Mouse (Mus musculus): ENCODE data around the gene Grm5. TPM values are rescaled to one million over a fixed set of nuclear protein-coding genes. Genes with fewer than 3 reads are reported as not detected.

Grm5 gene
- polyA plus RNA-seq, 1 experiment from 2014 or later: 31.1 TPM

GRCm38 (mm10) chr7:87937415-87937814 lies 353.4 kb downstream of the Grm5 start:
- Histone ChIP-seq H3K27ac (replicated peaks) (no peak overlapping the region), H3K36me3 (no peaks in the 10 kb centered on the region), H3K4me1 (no peaks in the 10 kb centered on the region), H3K4me2 (replicated peaks) (no peak overlapping the region), H3K9me3 (no peaks in the 10 kb centered on the region), H3K27me3 (no peaks in the 10 kb centered on the region), H3K9ac (replicated peaks) (no peak overlapping the region), H3K4me3 (no peak overlapping the region)
- no peak for ATAC-seq (replicated peaks)
- 54% methylated on average over 1 of the region's 1 CpGs for WGBS

- ATAC-seq (replicated peaks): peak; percentile 78
- H3K27me3 ChIP-seq: no peaks in the 10 kb centered on the region
- no peaks in the 10 kb centered on the region for H3K36me3 ChIP-seq
- H3K9ac ChIP-seq (replicated peaks): no peak overlapping the region
- H3K4me3 ChIP-seq: no peak overlapping the region
- no peaks in the 10 kb centered on the region for H3K9me3 ChIP-seq
- H3K4me2 ChIP-seq (replicated peaks): no peak overlapping the region
- H3K4me1 ChIP-seq: no peaks in the 10 kb centered on the region
- 41% methylated on average over 5 of the region's 5 CpGs for WGBS
- H3K27ac ChIP-seq (replicated peaks): 0 out of 2 replicates have a peak overlapping the region, but pooled peaks have one; percentile 7
Observed at GRCm38 (mm10) chr7:87938265-87938664, 354.3 kb downstream of the Grm5 start.

DNA sequence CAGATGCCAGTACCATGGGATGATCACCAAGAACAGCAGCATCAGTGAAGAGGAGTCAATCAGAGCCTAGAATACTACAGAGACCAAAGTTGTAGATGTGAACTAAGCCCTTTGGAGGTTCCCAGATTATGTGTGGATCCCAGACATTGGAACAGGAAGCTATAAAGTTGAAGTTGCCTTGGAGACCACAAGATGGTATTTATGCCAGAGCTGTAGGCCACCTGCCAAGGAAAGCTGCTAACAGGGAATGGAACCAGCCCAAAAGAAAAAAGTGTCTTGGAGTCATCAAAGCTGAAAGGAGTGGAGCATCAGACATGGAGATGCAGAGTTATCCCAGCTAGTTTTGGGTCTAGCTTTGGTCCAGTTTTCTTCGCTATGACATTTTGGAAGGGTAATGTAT lies 366.2 kb downstream of the Grm5 start:
- Histone ChIP-seq H3K9ac (replicated peaks) (no peak overlapping the region), H3K9me3 (no peaks in the 10 kb centered on the region), H3K4me3 (no peak overlapping the region), H3K4me2 (replicated peaks) (no peak overlapping the region), H3K36me3 (no peaks in the 10 kb centered on the region), H3K4me1 (no peaks in the 10 kb centered on the region), H3K27ac (replicated peaks) (no peak overlapping the region), H3K27me3 (no peaks in the 10 kb centered on the region)
- WGBS: 93% methylated on average over 1 of the region's 1 CpGs
- no peak; the same call in 1 of the 2 replicates for ATAC-seq (replicated peaks)

GRCm38 (mm10) chr7:87973216-87973615 lies 389.2 kb downstream of the Grm5 start:
- Histone ChIP-seq H3K4me2 (replicated peaks) (no peak overlapping the region), H3K4me3 (no peak overlapping the region), H3K9ac (replicated peaks) (no peak overlapping the region), H3K27ac (replicated peaks) (no peak overlapping the region), H3K4me1 (no peaks in the 10 kb centered on the region), H3K36me3 (no peaks in the 10 kb centered on the region), H3K9me3 (no peaks in the 10 kb centered on the region), H3K27me3 (no peaks in the 10 kb centered on the region)
- 44% methylated on average over 1 of the region's 1 CpGs for WGBS
- no peak for ATAC-seq (replicated peaks)

- no peaks in the 10 kb centered on the region for H3K36me3 ChIP-seq
- H3K9ac ChIP-seq (replicated peaks): no peak overlapping the region
- H3K4me1 ChIP-seq: no peaks in the 10 kb centered on the region
- no peaks in the 10 kb centered on the region for H3K27me3 ChIP-seq
- no peak for ATAC-seq (replicated peaks)
- no peaks in the 10 kb centered on the region for H3K9me3 ChIP-seq
- WGBS: 72% methylated on average over 8 of the region's 8 CpGs
- H3K4me3 ChIP-seq: no peak overlapping the region
- H3K4me2 ChIP-seq (replicated peaks): no peak overlapping the region
- no peak overlapping the region for H3K27ac ChIP-seq (replicated peaks)
Observed at GRCm38 (mm10) chr7:87975041-87975440, 391.1 kb downstream of the Grm5 start.

GRCm38 (mm10) chr7:87983494-87983893 lies 399.5 kb downstream of the Grm5 start:
- H3K27ac ChIP-seq (replicated peaks): no peak overlapping the region; the same call in 1 of the 2 replicates
- 48% methylated on average over 2 of the region's 2 CpGs for WGBS
- no peak overlapping the region for H3K4me2 ChIP-seq (replicated peaks)
- H3K9ac ChIP-seq (replicated peaks): no peak overlapping the region
- no peaks in the 10 kb centered on the region for H3K36me3 ChIP-seq
- peak; percentile 53; the same call in 1 of the 2 replicates for ATAC-seq (replicated peaks)
- H3K9me3 ChIP-seq: no peaks in the 10 kb centered on the region
- H3K4me1 ChIP-seq: no peaks in the 10 kb centered on the region
- H3K4me3 ChIP-seq: no peak overlapping the region
- no peaks in the 10 kb centered on the region for H3K27me3 ChIP-seq

GRCm38 (mm10) chr7:88014451-88014850 lies 430.5 kb downstream of the Grm5 start:
- Histone ChIP-seq H3K4me3 (no peak overlapping the region), H3K4me2 (replicated peaks) (no peak overlapping the region), H3K27me3 (no peaks in the 10 kb centered on the region), H3K27ac (replicated peaks) (no peak overlapping the region), H3K9me3 (no peaks in the 10 kb centered on the region), H3K36me3 (no peaks in the 10 kb centered on the region), H3K9ac (replicated peaks) (no peak overlapping the region), H3K4me1 (no peaks in the 10 kb centered on the region)
- WGBS: 87% methylated on average over 3 of the region's 3 CpGs
- no peak for ATAC-seq (replicated peaks)

GRCm38 (mm10) chr7:88027411-88028132 lies 443.6 kb downstream of the Grm5 start:
- WGBS: 53% methylated on average over 3 of the region's 3 CpGs
- H3K4me1 ChIP-seq: no peaks in the 10 kb centered on the region
- H3K4me2 ChIP-seq (replicated peaks): no peak overlapping the region
- H3K4me3 ChIP-seq: no peak overlapping the region
- H3K27me3 ChIP-seq: no peaks in the 10 kb centered on the region
- no peak overlapping the region for H3K9ac ChIP-seq (replicated peaks)
- no peaks in the 10 kb centered on the region for H3K36me3 ChIP-seq
- ATAC-seq (replicated peaks): peak; percentile 96
- H3K27ac ChIP-seq (replicated peaks): no peak overlapping the region
- no peaks in the 10 kb centered on the region for H3K9me3 ChIP-seq

GRCm38 (mm10) chr7:88047366-88047765 lies 463.4 kb downstream of the Grm5 start:
- Histone ChIP-seq H3K4me2 (replicated peaks) (no peak overlapping the region), H3K27me3 (no peaks in the 10 kb centered on the region), H3K27ac (replicated peaks) (no peak overlapping the region), H3K4me1 (no peaks in the 10 kb centered on the region), H3K36me3 (no peaks in the 10 kb centered on the region), H3K4me3 (no peak overlapping the region), H3K9me3 (no peaks in the 10 kb centered on the region), H3K9ac (replicated peaks) (no peak overlapping the region)
- ATAC-seq (replicated peaks): no peak

DNA sequence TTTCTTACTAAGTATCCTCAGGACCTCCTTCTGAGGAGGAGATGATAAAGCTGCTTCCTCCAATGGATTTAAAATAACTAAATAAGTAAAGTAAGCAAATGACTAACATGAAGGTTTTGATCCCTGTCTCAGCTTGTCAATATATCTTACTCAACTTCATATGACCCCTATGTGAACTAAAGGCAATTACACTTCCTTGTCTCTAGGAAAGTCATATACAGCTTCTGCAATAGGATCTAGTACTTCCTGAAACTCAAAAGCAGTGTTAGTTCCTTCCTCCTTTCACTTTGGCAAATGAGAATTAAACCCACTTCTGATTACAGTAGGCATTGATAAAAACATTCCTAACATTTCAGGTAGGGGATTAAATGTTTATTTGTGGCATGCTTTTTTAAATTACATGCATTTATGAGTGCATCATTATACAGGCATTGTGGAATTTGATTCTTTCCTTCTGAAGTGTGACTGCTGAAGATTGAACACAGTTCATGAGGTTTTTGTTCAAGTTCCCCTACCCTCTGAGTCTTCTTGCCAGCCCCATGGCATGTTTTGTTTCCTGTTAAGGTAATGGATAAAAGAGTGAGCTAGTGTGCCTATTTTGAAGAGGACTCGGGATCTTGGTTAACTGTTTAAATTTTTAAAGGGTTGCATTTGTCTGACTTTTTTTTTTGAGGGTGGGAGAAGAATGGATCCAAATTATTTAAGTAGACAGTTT lies 470.4 kb downstream of the Grm5 start:
- Histone ChIP-seq H3K27me3 (no peaks in the 10 kb centered on the region), H3K4me1 (no peaks in the 10 kb centered on the region), H3K4me2 (replicated peaks) (no peak overlapping the region), H3K36me3 (no peaks in the 10 kb centered on the region), H3K9me3 (no peaks in the 10 kb centered on the region), H3K27ac (replicated peaks) (no peak overlapping the region), H3K4me3 (no peak overlapping the region), H3K9ac (replicated peaks) (no peak overlapping the region)
- 67% methylated on average over 1 of the region's 1 CpGs for WGBS
- ATAC-seq (replicated peaks): no peak

DNA sequence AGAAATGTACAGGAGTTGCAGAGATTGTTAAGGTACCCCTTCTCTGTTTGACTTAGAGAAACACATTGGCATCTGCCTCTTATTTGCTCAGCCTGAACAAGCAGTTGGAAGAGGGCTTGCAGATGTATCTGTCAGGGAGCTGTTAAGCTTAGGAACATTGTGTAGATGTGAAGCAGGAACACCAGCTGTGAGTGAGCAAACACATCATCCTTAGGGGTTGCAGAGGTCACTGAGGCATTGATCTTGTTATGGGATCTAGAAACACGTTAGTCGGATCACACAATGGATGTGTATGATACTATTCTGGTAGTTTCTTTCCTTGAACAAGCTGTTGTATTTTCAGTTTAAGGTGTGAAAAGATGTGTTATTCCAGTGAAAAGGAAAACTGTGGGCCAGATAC lies 472.5 kb downstream of the Grm5 start:
- Histone ChIP-seq H3K27ac (replicated peaks) (no peak overlapping the region), H3K4me2 (replicated peaks) (no peak overlapping the region), H3K27me3 (no peaks in the 10 kb centered on the region), H3K9ac (replicated peaks) (no peak overlapping the region), H3K9me3 (no peaks in the 10 kb centered on the region), H3K4me1 (no peaks in the 10 kb centered on the region), H3K36me3 (no peaks in the 10 kb centered on the region), H3K4me3 (no peak overlapping the region)
- 47% methylated on average over 2 of the region's 2 CpGs for WGBS
- ATAC-seq (replicated peaks): no peak

- Histone ChIP-seq H3K36me3 (no peaks in the 10 kb centered on the region), H3K9ac (replicated peaks) (no peak overlapping the region), H3K4me1 (no peaks in the 10 kb centered on the region), H3K4me2 (replicated peaks) (no peak overlapping the region), H3K27me3 (no peaks in the 10 kb centered on the region), H3K9me3 (no peaks in the 10 kb centered on the region; the same call in 1 of the 2 replicates), H3K4me3 (no peak overlapping the region), H3K27ac (replicated peaks) (no peak overlapping the region)
- no peak for ATAC-seq (replicated peaks)
Observed at GRCm38 (mm10) chr7:88091115-88091514, 507.1 kb downstream of the Grm5 start.
